Mouse (Mus musculus) liver, adult 2 months (tissue): ENCODE data around the gene Ak1.

ENCODE experiments used
- CTCF ChIP-seq: fragments of 200-500 bp; IDR thresholded peaks from 2 replicates; pipeline ENCODE4 v1.5.1; 2011; ENCODE audit warnings: low read depth, low read length, control low read depth
- POLR2A ChIP-seq: fragments of 200-500 bp; IDR thresholded peaks from 2 replicates; pipeline ENCODE4 v1.6.1; 2011; ENCODE audit warnings: low read length, control low read depth; ENCODE audit not compliant: insufficient read depth; ENCODE audit errors: extremely low read depth

DNA sequence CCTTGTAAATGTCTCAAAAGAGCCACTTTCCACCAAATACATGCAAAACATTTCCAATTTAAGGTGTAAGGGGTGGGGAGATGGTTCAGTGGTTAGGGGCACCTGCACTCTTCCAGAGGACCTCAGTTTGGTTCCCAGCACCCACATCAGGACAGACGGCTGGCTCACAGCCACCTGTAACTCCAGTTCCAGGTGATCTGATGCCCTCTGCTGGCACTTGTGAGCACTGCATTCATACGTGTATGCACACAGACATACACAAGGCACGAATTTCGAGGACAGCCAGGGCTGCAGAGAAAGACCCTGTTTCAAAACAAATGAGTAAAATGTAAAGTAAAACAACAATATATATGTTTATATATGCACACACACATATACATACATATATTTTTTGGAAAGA, 4.0 kb upstream of the Ak1 start:
- no peak for TF ChIP-seq POLR2A
- peak; percentile 58 for TF ChIP-seq CTCF
